Mouse (Mus musculus): ENCODE data around the gene Kcnk2. TPM values are rescaled to one million over a fixed set of nuclear protein-coding genes. Genes with fewer than 3 reads are reported as not detected.
"Not testable (repeated sequence)": the region's sequence is repeated elsewhere in the genome, so short reads cannot be mapped to it uniquely, and the experiment has no call there.

The Kcnk2 gene
- total RNA-seq, 2 experiments from 2014 or later = not detected

DNA sequence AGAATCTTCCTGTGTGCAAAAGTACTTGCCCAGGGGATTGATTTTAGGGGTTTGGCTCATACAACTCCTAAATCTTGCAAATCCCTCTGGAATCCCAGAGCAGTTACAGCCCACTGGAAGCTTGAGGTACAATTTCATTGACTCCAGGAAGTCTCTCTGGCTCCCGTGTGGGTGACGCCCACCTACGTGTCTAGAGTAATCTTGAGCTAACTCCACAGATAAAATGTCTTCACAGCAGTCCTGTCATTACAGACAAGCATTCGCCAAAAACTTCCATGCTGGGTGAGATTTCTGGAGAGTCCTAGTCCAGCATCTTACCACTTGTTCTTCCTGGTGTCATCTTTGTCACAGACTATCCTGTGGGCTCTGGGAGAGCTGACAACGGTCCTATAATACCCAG lies 56.9 kb downstream of the Kcnk2 start:
- ATAC-seq (replicated peaks; ENCODE audit: low FRiP score, poor library complexity, severe bottlenecking) = no peak

DNA sequence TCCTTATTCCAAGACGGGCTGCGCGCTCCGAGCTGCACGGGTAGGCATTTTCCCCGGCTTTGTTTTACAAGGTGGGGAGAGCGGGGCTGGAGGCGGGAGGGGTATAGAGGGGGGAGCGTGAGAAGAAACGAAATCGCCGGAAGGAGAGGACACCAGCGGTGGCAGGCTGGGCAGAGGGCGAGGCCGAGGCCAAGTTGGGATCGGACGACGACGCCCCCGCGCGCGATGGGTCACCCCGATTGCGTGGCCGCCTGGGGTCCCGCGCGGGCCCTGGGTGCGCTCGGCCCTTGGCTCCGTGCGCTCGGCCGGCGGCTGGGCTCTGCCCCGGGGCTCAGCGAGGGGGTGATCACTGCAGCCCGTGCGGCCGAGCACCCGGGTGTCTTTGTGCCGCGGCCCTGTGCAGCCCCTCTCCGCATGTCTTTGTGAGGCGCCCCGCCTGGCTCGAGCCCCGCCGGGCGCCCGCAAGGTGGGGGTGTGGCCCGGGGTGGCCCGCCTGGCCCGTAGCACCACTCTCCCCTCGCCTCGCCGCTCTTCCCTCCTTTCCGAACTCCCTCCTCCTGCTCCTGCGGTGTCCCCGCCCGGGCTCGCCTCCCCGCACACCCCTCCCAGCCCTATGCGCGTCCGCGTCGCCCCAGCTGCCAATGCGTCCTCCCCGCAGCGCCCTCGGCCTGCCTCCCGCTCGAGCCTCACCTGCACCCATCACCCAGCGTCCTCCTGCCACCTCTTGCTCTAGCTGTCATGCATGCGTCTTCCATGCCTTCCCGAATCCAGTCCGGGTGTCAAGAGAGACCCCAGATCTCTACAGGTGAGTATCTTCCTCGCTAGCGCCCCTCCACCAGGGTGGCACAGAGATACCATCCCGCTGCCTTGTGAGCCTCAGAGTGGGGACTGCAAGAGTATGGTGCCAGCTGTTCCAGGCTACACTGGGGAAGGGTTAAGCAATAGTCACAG lies 58.5 kb downstream of the Kcnk2 start:
- no peak for ATAC-seq (replicated peaks; ENCODE audit: low FRiP score, poor library complexity, severe bottlenecking)

DNA sequence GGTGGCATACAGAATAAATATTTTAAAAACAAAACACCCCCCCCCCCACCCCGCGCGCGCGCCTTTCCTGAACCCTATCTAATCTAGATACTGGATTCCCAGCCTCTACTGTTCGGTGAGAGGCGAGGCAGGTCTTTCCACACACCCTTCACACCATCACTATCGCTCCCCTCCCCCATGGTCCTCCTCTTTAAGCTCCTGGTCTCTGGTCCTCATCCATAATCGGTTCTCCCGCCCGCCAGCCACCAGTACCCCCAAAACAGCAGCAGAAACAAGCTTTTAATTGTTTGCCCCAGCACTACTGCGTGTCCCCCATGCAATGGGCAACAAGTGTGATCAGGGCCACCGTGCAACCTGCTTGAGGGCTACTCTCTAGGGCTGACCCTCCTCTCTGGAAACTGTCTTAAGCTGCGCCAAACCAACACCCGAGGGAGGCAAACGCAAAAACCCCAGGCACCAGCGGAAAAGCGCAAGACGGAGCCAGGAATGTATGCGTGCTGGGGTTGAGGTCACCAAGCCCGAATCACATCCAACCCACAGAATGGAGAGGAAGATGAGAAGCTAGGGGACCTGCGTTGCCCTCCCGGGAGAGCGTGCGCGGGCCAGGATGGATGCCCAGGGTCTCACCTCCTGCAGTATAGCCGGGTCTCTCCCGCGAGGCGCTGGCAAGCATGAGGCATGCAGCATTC lies 59.5 kb downstream of the Kcnk2 start:
- ATAC-seq (replicated peaks; ENCODE audit: low FRiP score, poor library complexity, severe bottlenecking) = no peak

DNA sequence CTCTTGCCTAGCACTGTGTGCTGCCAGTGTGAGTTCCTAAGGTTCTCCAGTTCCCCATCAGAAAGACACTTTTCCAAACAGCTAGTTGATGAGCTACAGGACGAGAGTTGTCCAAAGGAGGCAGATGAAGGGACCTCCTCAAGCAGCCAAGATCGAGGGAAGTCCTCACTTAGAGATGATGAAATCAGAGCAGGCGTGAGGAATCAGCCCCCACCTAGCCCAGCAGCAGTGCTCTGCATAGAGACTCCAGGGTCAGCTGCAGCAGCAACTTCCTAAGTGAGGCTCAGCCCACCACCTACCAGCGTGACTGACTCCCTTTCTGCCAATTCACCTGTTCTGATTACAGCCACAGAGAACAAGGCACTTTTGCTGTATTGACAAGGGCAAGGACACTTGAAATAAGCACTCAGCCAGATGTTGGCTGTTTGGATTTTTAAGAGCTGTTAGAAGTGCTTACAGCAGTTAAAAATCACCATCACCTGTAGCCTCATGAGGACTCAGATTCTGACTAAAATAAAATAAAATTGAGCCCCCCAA lies 60.6 kb downstream of the Kcnk2 start:
- ATAC-seq (replicated peaks; ENCODE audit: low FRiP score, poor library complexity, severe bottlenecking) = no peak

DNA sequence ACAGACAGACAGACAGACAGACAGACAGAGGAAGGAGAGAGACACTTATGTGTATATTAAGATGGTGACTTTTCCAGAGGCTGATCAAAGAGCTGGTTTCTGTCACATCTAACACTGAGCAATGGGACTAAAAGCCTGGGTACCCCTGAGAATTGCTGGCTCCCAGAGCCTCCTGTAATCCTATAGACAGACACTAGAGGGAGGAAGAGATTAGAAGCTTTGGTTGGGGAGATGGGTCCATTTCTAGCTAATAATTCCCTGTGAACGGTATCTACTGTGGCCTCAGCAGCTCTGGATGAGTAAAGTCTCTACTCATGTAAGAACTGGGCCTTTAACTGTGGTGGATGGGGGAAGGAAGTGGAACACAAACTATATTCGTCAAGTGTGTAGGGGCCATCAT lies 86.2 kb downstream of the Kcnk2 start:
- ATAC-seq (replicated peaks; ENCODE audit: low FRiP score, poor library complexity, severe bottlenecking) = no peak

DNA sequence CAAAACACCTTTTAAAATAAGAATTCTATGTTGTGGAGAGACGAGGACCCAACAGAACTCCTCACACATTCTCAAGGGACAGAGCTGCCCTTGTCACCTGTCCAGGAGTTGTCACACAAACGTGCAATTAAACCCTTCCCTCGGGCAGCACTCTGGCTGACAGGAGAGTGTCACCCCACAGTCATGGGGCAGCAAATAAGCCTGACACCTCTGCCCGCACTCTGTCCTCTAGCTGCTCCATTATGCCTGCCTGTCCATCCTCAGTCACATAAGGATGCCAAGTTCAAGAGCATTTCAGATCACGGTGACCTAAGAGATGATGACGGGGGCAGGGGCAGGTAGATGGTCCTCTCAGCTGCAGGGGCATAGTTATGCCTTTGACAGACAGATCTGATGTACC lies 87.6 kb downstream of the Kcnk2 start:
- ATAC-seq (replicated peaks; ENCODE audit: low FRiP score, poor library complexity, severe bottlenecking) = no peak

DNA sequence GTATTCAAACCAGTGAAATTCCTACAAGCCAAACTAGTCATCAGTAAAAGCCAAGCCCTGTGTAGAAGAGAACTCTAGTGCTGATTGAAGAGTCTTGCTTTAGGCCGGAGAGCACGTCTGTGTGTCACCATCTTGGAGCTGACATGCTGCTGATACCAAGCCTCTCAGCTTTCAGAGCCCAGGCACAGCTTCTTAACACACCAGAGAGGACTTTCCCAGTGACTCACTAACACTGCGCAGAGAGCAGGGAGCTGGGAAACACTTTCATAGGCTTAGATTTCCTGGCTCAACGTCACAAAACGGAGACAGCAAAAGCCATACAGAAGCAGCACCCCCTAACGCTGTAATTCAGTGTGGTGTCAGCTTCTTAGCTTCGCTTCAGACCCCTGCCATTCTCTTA lies 88.3 kb downstream of the Kcnk2 start:
- no peak for ATAC-seq (replicated peaks; ENCODE audit: low FRiP score, poor library complexity, severe bottlenecking)

DNA sequence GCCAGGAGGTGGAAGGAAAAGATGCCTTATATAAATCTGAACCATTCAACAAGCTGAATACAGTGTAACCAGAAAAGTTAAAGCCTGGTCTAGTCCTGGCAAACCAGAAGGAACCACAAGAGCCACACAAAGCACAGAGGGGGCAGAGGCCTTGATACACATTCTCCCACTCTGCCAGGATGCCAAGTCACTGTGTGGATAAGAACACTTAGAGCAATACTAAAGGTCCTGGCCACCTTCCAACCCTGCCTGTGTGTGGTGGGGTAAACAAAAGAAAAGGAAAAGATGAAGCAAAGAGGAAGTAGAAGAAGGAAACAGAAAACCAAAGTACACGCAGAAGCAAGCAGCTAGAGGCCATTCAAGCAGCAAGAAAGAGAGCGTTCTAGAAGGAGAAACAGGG lies 91.9 kb downstream of the Kcnk2 start:
- ATAC-seq (replicated peaks; ENCODE audit: low FRiP score, poor library complexity, severe bottlenecking) = no peak

DNA sequence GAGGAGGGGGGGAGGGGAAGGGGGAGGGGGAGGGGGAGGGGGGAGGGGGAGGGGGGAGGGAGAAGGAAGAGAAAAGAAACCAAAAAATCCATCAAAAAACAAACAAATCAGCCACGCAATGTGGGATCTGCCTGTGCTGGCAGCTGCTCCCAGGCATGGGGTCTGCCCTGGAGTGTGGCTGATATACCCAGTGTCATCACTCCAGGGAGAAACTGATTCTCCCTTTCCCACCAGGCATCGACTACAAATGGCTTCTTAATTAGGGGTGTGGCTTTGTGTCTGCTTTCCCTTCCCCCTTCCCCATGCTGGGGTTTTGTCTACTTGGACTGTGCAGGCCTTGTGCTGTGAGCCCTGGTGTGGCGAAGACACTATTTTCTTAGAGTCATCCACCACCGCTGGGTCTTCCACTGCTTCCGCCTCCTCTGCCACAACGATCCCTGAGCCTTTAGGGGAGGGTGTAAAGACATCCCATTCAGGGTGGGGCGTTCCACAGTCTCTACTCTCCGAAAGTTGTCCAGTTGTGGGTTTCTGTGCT lies 97.0 kb downstream of the Kcnk2 start:
- no peak for ATAC-seq (replicated peaks; ENCODE audit: low FRiP score, poor library complexity, severe bottlenecking)

DNA sequence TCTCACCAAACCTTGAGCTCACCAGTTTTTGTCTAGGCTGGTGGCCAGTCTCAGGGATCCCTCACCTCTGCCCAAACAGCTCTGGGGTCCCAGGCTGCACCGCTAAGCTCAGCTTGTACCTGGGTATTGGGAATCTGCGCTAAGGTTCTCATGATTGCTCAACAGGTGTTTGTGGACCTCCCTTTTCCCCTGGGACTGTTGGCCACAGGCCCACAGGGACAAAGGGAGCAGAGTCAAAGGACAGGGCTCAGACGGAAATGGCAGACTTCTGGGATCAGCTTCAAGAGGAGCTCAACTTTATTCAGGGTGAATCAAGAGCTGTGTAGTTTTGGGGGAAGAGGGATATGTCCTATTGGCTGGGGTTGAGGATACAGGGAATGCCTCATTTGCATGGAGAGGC lies 99.1 kb downstream of the Kcnk2 start:
- ATAC-seq (replicated peaks; ENCODE audit: low FRiP score, poor library complexity, severe bottlenecking) = no peak

DNA sequence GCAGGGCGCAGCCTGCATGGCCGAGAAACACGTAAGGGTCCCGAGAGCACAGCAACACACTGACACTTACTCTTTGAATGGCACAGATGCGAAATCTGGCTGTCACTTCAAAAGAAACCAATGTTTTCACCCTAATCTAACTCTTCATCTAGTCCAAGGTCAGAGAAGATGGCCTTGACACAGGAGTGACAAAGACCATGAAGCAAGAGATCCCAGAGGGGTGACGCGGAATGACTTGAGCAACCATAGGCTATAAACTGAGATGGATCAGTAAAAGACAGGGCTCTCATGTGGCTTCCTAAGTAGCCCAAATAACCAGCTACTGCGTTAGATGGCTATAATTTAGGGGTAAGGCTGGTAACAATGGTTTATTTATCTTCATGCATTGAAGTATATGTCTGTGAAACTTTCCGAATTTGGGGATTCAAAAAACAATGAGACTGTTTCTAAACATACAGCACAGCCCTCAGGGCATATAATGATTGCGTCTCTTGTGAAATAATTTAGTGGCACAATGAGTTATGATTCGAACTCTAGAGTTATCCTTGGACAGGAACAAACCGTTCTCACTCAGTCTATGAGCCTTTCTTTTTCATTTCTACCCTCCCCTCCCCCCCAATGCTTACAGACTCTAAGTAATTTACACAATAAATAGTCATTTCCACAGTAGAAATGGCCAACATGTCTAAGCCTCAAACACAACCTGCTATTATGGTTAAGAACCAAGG lies 108.2 kb downstream of the Kcnk2 start:
- no peak for ATAC-seq (replicated peaks; ENCODE audit: low FRiP score, poor library complexity, severe bottlenecking)

DNA sequence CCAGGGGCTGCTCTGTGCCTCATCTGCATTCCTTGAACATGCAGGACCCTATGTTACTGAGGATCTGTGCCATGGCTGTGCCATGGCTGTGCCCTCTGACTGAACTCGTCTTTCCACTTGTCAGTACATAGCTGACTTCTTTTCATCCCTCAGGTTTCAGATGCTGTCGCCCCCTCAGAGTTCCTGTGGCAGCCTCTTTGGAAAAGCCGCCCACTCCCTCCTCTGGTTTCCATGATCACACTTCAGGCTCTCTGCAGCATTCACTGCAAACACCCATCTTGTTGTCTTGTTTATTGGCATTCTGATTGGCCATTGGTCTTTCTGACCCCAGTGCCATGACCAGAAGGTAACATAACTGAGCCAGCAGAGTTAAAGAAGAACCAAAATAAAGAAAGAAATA lies 111.2 kb downstream of the Kcnk2 start:
- ATAC-seq (replicated peaks; ENCODE audit: low FRiP score, poor library complexity, severe bottlenecking) = no peak

DNA sequence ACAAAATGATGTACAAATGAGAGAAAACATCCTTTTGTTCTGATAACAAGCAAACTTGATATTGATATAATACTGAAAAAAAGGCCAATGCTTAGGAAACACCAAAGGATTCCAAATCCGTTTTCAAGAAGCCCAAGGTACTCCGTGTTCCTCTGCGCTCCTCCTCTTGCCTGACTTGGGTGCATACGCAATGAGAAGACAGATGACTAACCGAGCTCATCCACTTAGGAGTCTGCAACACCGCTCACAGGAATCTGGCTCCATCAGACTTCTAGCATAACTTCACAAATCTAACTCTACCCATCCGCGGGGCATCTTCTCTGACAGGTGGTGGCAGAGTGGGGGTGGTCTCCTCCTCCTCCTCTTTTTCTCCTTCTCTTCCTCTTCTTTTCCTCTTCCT lies 113.1 kb downstream of the Kcnk2 start:
- no peak for ATAC-seq (replicated peaks; ENCODE audit: low FRiP score, poor library complexity, severe bottlenecking)

DNA sequence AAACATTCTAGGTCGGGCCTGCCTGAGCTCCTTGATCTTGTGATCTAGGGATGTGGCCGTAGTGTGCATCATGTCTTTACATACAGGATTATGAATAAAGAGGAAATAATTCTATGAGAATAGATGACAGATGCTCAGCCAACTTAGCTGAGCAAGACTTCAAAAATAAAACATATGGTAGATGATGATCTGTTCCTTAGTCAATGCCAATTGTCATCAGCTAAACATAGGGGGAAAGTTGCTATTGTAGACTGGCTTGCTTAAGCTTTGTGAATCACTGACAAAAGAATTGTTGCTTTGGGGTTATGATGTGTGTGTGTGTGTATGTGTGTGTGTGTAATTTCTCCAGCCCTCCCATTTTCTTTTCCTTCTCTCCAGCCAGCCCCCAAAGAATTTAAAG lies 129.8 kb downstream of the Kcnk2 start:
- no peak for ATAC-seq (replicated peaks; ENCODE audit: low FRiP score, poor library complexity, severe bottlenecking)

DNA sequence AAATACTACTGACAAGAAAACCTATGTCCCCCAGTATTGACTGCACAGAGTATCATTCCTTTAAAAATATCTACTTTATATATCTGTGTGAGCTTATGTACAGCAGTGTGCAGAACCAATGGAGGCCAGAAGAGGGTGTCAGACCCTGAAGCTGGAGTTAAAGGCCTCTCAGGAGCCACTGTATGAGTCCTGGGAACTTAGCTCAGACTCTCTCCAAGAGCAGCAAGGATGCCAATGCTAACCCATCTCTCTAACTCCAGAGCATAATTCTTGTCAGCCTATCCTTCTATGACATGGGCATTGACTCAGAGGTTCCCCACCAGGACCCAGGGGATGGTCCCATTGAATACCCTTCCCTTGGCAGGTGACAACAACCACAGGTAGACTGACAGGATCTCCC lies 148.4 kb downstream of the Kcnk2 start:
- ATAC-seq (replicated peaks; ENCODE audit: low FRiP score, poor library complexity, severe bottlenecking) = no peak

DNA sequence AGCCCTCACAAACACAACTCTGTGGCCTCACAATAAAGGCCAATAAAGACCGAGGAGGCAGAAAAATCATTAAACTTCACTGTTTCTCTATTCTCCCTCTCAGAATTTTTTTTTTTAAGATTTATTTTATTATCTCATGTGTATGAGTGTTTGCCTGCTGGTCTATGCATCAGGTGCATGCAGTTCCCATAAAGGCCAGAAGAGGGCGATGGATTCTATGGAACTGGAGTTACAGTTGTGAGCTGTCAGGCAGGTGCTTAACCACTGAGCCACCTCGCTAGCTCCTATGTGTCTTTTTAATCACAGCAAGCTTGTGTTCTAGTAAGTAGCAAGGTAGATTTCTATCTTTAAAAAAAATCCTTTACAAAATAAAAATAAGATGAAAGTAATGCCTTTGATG lies 148.9 kb downstream of the Kcnk2 start:
- no peak for ATAC-seq (replicated peaks; ENCODE audit: low FRiP score, poor library complexity, severe bottlenecking)

DNA sequence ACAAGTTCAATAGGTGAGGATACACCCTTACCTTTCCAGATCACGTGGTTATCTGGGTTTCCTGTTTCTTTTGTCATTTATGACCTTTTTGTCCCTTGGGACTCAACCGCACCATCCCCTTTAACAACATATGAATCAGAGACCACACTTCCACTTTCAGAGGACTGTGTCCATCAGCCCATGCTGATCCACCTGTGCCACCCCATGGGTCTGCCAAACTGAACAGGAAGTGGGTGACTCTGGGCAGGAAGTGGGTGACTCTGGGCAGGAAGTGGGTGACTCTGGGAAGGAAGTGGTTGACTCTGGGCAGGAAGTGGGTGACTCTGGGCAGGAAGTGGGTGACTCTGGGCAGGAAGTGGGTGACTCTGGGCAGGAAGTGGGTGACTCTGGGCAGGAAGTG lies 158.9 kb downstream of the Kcnk2 start:
- not testable (repeated sequence) for ATAC-seq (replicated peaks; ENCODE audit: low FRiP score, poor library complexity, severe bottlenecking)

DNA sequence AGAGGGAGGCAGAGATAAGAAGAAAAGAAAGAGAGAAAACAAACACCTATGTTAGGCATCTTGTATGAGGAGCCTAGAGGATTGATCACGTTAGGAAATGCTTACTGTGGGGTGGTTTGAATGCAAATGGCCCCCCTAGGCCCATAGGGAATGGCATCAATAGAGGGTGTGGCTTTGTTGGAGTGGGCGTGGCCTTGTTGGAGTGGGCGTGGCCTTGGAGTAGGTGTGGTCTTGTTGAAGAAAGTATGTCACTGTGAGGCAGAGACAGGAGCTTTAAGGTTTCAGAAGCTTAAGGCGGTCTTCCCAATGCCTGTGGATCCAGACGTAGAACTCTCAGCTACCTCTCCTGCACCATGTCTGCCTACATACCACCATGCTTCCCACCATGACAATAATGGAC lies 166.8 kb downstream of the Kcnk2 start:
- no peak for ATAC-seq (replicated peaks; ENCODE audit: low FRiP score, poor library complexity, severe bottlenecking)

DNA sequence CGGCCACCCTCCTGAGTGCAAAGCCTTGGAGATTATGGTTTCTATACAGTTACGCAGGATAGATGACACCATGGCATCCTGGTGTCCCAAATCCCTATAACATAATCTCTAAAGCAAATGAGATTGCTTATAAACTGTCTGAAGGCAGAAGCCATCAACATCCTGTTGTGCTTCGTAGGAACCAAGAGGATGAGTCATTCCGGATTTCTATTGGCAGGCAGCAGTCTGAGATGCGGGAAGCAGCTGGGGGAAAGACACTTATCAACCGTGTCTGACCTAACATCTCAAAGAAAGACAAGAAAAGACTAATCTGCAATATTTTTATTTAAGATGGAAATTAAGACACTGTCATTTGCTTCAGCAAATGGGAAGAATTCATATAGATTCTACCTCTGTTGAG lies 169.2 kb downstream of the Kcnk2 start:
- ATAC-seq (replicated peaks; ENCODE audit: low FRiP score, poor library complexity, severe bottlenecking) = no peak

Measured in erythroid progenitor cell, adult 5-6 weeks (primary cell).